Mouse (Mus musculus) 3T3-L1 (cell line): ENCODE results near the gene Entpd5.

Experiments used
- DNase-seq: peaks from one replicate; pipeline ENCODE4 v3.0.0-alpha.2; 2015; ENCODE audit warnings: low read depth, low spot score

The Entpd5 gene

GRCm38 (mm10) chr12:84336963-84337625, 71.7 kb downstream of the Entpd5 start:
- DNase-seq = no peak

- peak; percentile 51 for DNase-seq
Measured at GRCm38 (mm10) chr12:84327111-84327512, 81.7 kb downstream of the Entpd5 start.
